Mouse (Mus musculus) ZHBTc4 (cell line): ENCODE results near the gene Mfrp.
A peak's percentile ranks its signal among the peaks of the same experiment; 100 is the strongest.

ENCODE experiments used
- DNase-seq: peaks from one replicate; pipeline ENCODE4 v3.0.0-alpha.2; 2011; ENCODE audit warnings: low read depth, low spot score

Gene Mfrp

GRCm38 (mm10) chr9:44101490-44101889 lies at the start of gene Mfrp:
Gene Mfrp, plus strand, starts transcription at chr9:44101729.
- DNase-seq, result no peak

DNA sequence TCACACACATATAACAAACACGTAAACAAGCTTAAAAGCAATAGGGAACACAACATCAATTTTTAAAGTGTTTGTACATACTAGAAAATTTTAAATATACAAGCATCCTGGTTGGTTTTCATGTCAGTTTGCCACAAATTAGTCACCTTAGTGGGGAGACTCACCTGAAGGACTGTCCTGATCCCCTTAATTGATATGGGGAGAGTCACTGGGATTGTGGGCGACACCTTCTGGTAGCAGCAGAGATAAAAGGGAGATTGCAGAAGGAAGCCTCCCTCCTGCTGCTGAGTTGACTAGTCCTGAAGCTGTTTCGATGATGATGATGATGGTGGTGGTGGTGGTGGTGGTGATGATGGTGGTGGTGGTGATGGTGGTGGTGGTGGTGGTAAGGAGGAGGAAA lies 48.7 kb upstream of the Mfrp start:
- no peak for DNase-seq

DNA sequence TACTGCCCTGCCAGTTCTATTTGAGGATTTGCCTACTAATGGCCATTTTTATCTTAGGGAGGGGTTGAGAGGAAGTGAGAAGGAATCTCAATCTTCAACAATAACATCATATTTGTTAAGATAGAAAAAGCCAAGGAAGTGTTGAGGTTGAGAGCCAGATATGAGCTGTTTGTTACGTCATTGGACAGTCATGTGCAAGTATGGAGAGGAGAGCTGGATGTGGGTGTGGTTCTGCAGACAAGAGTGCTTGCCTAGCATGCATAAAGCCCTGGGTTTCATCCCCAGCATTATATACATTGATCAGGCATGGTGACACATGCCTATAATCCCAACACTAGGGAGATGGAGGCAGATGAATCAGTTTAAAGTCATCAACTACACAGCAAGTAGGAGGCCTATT lies 47.6 kb upstream of the Mfrp start:
- DNase-seq, result no peak

DNA sequence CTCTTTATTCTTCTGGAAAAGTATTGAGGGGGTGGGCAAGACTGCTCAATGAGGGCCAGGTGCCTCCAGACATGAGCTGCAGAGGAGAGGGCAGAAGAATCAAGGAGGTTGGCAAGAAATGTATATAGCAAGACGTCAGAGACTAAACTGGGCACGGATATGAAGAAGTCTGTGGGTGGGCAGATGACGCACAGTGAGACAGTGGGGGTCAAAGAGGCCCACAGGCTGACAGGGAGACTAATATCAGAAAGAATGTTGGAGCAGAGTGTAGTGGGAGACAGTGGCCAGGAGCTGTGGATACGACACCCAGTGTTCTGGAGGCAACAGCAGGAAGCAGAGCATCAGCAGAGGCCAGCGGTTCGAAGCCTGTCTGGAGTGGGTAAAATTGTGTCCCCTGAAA lies 42.9 kb upstream of the Mfrp start:
- no peak for DNase-seq

GRCm38 (mm10) chr9:44065177-44065576 lies 36.4 kb upstream of the Mfrp start:
- DNase-seq, result no peak

GRCm38 (mm10) chr9:44066785-44067225 lies 34.7 kb upstream of the Mfrp start, which contains the start of gene Usp2:
Gene Usp2, plus strand, starts transcription at chr9:44067021.
- peak; percentile 99 for DNase-seq

DNA sequence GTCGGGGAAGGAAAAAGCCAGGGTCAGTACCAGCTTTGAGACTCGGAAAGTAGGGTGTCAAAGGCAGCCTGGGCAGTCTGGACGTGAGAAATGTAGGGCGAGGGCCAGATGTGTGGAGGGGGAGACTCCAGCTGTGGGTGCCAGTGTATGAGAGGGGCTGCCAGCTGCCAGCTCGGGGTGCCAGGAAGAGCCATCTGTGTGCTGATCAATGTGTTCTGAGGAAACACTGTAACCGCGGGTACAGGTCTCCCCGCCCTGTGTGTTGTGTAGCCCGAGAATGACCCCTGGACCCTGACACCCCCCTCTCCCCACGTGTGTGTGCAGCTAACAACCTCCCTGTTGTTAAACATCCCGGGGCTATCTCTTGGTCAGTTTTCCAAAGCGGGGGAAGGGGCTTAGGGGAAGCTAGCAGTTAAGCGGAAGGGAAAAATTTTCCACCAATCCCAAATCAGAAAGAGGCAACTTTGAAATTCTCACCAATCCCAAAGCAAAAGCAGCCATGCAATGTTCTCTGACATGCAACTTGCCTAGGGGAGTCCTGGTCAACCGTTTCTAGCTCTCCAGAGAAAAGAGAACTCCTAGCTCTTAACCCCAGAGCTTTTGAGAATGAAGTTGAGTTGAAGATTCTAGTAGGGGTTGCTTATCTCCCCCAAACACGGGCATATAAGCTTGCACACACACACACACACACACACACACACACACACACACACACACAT lies 34.1 kb upstream of the Mfrp start:
- peak; percentile 43 for DNase-seq

- peak; percentile 71 for DNase-seq
These were observed 33.6 kb upstream of the Mfrp start for GRCm38 (mm10) chr9:44067960-44068330.

- no peak for DNase-seq
These were observed 32.3 kb upstream of the Mfrp start for GRCm38 (mm10) chr9:44069252-44069651.

DNA sequence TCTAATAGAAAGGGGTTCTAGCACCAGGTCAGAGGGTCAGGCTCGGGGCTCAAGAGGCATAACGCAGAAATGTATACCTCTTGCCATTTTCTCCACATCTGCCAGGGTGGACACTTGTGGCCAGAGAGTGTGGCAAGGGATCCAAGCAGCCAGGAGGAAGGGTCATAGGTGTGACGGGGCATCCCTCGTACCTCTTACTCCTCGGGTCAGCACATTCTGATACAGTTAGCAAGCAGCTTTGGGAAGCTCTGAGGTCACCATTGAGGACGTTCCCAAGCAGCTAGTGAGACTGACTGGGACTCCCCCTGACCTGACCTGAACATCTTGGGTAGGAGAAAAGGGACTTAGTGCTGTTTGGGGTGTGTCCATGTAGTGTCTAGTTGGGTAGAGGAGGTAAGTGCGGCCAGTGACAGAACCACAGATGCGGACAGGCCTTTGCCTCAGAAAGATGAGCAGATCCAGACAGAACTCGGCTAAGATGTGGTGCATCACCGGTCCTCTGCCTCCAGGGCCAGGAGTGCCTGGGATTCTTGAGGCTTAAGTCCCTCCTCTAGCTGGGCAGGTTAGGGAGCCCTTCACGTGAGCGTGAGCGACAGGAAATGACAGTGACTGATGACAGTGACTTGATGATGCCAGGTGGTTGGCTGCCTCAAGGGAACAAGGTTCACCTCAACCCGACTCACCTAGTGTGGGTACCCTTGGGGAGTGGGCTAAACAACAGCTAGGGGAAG lies 31.3 kb upstream of the Mfrp start:
- DNase-seq, result no peak

- DNase-seq, result no peak
These were observed 30.7 kb upstream of the Mfrp start for GRCm38 (mm10) chr9:44070844-44071231.

DNA sequence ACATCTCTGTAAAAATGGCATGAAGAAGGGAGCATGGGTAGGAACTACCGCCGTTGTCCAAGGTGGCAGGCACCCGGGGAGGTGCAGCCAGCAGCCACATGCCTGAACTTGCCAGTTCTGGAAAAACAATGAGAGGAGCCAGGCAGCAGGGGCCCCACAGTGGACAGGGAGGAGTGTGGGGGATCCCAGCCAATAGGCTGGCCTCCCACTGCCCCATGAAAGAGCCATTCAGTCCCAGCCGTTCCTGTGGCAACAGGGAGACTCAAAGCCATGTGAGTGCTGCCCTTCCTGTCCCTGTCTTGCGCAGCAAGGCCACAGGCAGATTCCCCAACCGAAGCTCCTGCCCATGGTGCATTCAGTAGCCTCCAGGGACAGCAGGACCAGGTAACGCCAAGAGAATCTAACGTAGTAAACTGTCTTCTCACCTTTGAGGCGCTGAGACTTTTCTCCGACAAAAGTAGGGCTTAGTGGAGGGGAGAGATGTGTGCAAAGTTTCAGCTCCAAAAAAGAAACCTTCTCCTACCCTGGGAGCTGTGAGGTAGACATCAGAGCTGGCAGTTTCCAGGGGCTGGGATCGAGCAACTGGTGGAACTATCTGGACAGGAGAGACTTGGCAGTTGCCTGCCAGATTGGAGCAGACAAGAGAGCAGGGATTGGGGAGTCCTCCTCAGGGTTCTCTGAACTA lies 29.5 kb upstream of the Mfrp start:
- no peak for DNase-seq

DNA sequence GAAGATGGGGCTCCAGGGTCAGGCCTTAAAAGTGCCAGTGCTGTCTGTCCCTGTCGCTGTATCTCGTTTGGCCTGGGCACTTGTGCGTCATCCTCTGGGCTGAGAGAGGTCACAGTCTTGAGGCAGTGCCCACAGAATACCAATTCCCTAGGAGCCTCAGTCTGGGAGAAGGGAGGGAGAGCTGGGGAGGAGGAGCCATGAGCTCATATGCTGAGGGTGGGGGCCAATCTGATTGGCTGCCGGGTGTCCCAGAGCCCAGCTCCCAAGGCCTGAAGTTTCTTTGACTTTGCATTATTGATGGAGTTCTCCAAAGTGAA lies 29.0 kb upstream of the Mfrp start:
- peak; percentile 43 for DNase-seq

GRCm38 (mm10) chr9:44073115-44073514 lies 28.4 kb upstream of the Mfrp start:
- DNase-seq, result no peak

DNA sequence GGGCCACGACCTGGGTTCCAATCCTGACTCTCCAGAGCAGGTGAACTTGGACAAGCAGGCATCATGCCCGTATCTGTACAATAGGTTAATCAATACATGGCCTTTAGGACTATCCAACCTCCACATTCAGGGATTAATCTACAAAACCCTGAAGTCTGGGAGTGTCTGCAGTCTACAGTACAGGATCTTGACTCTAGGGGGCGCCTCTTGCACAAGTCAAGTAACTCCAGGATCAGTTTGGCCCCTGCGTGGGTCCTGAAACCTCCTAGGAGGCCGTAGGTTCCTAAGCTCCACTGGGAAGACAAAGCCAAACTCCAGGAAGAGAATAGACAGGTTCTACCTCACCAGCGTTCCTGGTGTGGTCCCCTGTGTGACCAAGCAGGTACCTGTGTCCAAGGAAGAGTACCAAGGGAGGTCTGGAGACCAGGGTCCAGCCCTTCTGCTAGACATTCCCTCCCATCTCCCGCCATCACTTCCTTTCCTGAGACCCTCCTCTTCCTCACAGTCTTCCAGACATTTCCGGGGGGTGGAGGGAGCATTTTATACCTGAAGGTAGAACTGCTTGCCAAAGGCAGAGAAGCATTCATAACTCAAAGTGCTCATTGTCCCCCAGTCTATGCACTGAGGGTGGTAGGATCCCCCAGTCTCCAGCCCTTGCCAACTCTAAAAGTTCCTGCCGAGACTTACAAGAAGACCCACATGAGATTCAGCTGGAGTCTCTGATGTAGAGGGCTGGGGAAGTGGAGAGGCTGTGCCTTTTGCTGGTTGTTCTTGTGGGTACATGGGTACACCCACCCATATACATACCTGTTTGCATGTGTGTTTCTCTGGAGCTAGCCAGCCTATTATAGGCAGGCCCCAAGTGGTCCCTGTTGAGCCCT lies 26.9 kb upstream of the Mfrp start:
- peak; percentile 91 for DNase-seq

DNA sequence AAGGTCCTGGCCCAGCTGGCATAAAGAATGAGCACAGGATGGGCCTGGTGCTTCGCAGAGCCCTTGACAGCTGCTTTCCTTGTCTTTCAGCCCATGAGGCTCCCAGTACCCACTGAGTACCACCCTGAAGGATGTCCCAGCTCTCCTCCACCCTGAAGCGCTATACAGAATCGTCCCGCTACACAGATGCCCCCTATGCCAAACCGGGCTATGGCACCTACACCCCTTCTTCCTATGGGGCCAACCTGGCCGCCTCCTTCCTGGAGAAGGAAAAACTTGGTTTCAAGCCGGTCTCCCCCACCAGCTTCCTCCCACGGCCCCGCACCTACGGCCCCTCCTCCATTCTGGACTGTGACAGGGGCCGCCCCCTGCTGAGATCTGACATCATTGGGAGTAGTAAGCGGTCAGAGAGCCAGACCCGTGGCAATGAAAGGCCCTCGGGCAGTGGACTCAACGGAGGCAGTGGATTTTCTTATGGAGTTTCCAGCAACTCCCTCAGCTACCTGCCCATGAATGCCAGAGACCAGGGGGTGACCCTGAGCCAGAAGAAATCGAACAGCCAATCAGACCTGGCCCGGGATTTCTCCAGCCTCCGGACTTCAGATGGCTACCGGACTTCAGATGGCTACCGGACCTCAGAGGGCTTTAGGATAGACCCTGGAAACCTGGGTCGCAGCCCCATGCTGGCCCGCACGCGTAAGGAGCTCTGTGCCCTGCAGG lies 26.1 kb upstream of the Mfrp start:
- DNase-seq, result no peak

DNA sequence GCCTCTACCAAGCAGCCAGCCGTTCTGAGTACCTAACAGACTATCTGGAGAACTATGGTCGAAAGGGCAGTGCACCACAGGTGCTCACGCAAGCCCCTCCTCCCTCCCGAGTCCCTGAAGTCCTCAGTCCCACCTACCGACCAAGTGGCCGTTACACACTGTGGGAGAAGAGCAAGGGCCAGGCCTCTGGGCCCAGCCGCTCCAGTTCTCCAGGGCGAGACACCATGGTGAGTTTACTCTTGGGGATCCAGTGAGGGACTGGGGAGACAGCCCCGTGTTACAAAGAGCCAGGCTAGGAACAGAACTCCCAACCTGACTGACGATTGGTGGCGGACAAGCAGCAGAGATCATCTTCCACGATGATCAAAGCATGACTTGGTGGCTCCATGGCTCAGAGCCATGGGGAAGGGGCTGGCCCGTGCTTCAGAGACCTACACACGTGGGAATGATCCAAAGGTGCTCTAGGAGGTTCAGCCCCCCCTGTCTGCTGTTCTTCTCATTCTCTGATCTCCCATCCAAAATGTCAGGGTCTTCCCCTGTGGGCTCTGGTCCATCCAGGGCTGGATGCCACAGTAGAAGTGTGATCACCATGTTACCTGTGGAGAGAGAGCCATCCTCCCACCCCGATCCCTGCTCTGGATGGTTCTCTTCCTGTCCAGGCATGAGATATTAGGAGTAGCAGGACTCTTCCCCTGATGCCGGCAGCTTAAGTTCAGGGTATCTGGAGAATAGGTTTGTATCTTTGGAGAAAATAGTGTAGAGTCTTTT lies 25.3 kb upstream of the Mfrp start:
- no peak for DNase-seq

DNA sequence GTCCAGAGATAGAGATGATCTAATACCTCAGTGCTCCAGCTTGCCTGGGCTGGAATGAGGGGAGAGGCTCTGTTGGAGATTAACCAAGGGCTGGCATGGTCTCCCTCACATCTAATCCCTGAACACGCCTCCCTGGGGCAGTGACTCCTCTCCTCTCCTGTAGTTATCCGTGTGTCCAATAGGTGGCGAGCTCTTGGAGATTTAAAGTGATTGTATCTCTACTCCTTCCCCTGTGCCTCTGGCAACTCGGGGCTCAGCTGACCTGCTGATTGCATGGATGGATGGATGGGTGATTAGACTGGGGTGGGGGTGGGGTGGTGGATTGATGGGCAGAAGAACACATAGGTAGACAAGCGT lies 24.8 kb upstream of the Mfrp start:
- peak; percentile 86 for DNase-seq

GRCm38 (mm10) chr9:44077266-44077910 lies 24.1 kb upstream of the Mfrp start:
- DNase-seq, result no peak
